Mouse (Mus musculus) MEL (cell line): ENCODE results near the gene Ckmt2.

Experiments used
- CTCF ChIP-seq, 3 experiments: IDR thresholded peaks in 2 of 3; conservative IDR thresholded peaks in 1 of 3; 2 replicates each; pipeline ENCODE4 v1.5.1; 2011 to 2012; ENCODE audit warnings: low read length in 3 of 3, low read depth in 2 of 3, mild to moderate bottlenecking in 2 of 3, improper control_type of control experiment in 1 of 3, inconsistent platforms in 1 of 3, mixed read lengths in 1 of 3, moderate library complexity in 1 of 3; ENCODE audit not compliant: control insufficient read depth in 1 of 3, insufficient read depth in 1 of 3, poor library complexity in 1 of 3, severe bottlenecking in 1 of 3
- EP300 ChIP-seq, 2 experiments: IDR thresholded peaks; 2 replicates each; pipeline ENCODE4 v1.6.1; 2011; ENCODE audit warnings: improper control_type of control experiment in 2 of 2, low read length in 2 of 2, low read depth in 1 of 2, mild to moderate bottlenecking in 1 of 2
- ETS1 ChIP-seq: IDR thresholded peaks from 2 replicates; pipeline ENCODE4 v1.6.1; 2012; ENCODE audit warnings: low read depth, mild to moderate bottlenecking, inconsistent platforms, low read length, improper control_type of control experiment, moderate library complexity
- POLR2A ChIP-seq, 2 experiments: IDR thresholded peaks; 2 replicates each; pipeline ENCODE4 v1.6.1; 2011 to 2012; ENCODE audit warnings: low read length in 2 of 2, mild to moderate bottlenecking in 2 of 2, control low read depth in 1 of 2, improper control_type of control experiment in 1 of 2, low read depth in 1 of 2, moderate library complexity in 1 of 2; ENCODE audit not compliant: control insufficient read depth in 1 of 2, insufficient read depth in 1 of 2, poor library complexity in 1 of 2
- TAL1 ChIP-seq: IDR thresholded peaks from 2 replicates; pipeline ENCODE4 v1.6.1; 2012; ENCODE audit warnings: mild to moderate bottlenecking, inconsistent platforms, low read length, moderate library complexity, mixed read lengths
- TBP ChIP-seq: IDR thresholded peaks from 2 replicates; pipeline ENCODE4 v1.8.0; 2011; ENCODE audit warnings: low read depth, low read length, improper control_type of control experiment

- no peak for TF ChIP-seq CTCF (IDR thresholded peaks at IDR 0.05 in 2 of 3, conservative IDR thresholded peaks at IDR 0.05 in 1 of 3; ENCODE audit: control insufficient read depth in 1 of 3, insufficient read depth in 1 of 3, low read depth in 2 of 3, low read length in 3 of 3, poor library complexity in 1 of 3, severe bottlenecking in 1 of 3)
- no peak for TF ChIP-seq TAL1
- no peak for TF ChIP-seq POLR2A (IDR thresholded peaks at IDR 0.05; ENCODE audit: control insufficient read depth in 1 of 2, insufficient read depth in 1 of 2, low read depth in 1 of 2, low read length in 2 of 2, poor library complexity in 1 of 2)
- no peak for TF ChIP-seq TBP
- no peak for TF ChIP-seq EP300 (IDR thresholded peaks at IDR 0.05; ENCODE audit: low read depth in 1 of 2, low read length in 2 of 2)
- TF ChIP-seq ETS1: no peak
Observed at GRCm38 (mm10) chr13:91826066-91826465, 50.6 kb downstream of the Ckmt2 start.
